Mouse (Mus musculus): Measurements from ENCODE around the gene Scd1. TPM values are rescaled to one million over a fixed set of nuclear protein-coding genes. Genes with fewer than 3 reads are reported as not detected.
"Not testable (repeated sequence)": the region's sequence is repeated elsewhere in the genome, so short reads cannot be mapped to it uniquely, and the experiment has no call there.

Scd1 gene
- polyA plus RNA-seq, 1 experiment = 4,173 TPM

DNA sequence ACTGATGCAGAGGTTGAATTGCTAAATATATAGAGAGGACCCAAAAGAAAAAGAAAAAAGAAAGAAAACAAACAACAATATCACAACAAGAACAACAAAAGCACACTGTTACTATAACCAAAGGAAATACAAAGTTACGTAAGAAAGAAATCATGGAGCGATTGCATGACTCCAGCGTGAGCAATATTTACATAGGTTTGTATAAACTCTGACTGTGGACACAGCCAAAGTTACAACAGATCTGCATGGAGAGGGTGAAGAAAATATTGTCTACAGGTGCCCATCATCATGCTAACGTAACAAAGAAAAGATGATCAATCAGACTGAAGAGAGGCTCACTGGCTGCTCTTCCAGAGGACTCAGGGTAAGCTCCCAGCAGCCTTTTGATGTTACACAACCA, 27.6 kb downstream of the Scd1 start:
- Histone ChIP-seq H3K4me1 (ENCODE audit: control insufficient read depth, insufficient read depth, low read length) (no peaks in the 10 kb centered on the region), H3K36me3 (ENCODE audit: control insufficient read depth, insufficient read depth, low read length) (no peaks in the 10 kb centered on the region), H3K27ac (ENCODE audit: insufficient read depth, low read depth, low read length) (no peak overlapping the region), H3K27me3 (replicated peaks; ENCODE audit: control insufficient read depth, insufficient read depth, low read length) (no peaks in the 10 kb centered on the region; the same call in none of the 2 replicates), H3K4me3 (ENCODE audit: insufficient read depth, low read depth, low read length) (no peak overlapping the region)
- no peak for TF ChIP-seq POLR2A (IDR thresholded peaks at IDR 0.05; ENCODE audit: low read depth, low read length)
- TF ChIP-seq CTCF (conservative IDR thresholded peaks at IDR 0.05; ENCODE audit: insufficient read depth, insufficient read length, low read depth, low read length) = no peak
- 92% methylated on average over 4 of the region's 4 CpGs for WGBS
- no peak for DNase-seq

DNA sequence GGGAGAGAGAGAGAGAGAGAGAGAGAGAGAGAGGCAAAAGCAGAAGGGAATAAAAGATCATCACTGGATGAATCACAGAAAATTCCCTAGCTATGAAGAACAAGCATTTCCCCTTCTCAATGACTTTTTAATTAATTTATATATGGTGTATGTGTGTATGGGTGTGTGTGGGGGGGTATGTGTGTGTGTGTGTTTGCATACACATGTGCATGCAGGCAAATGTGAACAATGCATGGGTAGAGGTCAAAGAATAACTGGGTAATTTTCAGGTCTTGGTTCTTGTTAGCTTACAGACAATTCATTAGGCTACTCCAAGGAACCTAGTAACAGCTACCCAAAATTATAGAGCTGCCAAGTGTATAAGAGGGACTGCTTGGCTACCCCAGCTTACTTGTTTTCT, 28.6 kb downstream of the Scd1 start:
- Histone ChIP-seq H3K4me1 (ENCODE audit: control insufficient read depth, insufficient read depth, low read length) (no peaks in the 10 kb centered on the region), H3K27ac (ENCODE audit: insufficient read depth, low read depth, low read length) (no peak overlapping the region), H3K4me3 (ENCODE audit: insufficient read depth, low read depth, low read length) (no peak overlapping the region), H3K36me3 (ENCODE audit: control insufficient read depth, insufficient read depth, low read length) (no peaks in the 10 kb centered on the region), H3K27me3 (replicated peaks; ENCODE audit: control insufficient read depth, insufficient read depth, low read length) (no peaks in the 10 kb centered on the region; the same call in none of the 2 replicates)
- DNase-seq = no peak
- TF ChIP-seq CTCF (conservative IDR thresholded peaks at IDR 0.05; ENCODE audit: insufficient read depth, insufficient read length, low read depth, low read length) = no peak
- TF ChIP-seq POLR2A (IDR thresholded peaks at IDR 0.05; ENCODE audit: low read depth, low read length) = no peak

DNA sequence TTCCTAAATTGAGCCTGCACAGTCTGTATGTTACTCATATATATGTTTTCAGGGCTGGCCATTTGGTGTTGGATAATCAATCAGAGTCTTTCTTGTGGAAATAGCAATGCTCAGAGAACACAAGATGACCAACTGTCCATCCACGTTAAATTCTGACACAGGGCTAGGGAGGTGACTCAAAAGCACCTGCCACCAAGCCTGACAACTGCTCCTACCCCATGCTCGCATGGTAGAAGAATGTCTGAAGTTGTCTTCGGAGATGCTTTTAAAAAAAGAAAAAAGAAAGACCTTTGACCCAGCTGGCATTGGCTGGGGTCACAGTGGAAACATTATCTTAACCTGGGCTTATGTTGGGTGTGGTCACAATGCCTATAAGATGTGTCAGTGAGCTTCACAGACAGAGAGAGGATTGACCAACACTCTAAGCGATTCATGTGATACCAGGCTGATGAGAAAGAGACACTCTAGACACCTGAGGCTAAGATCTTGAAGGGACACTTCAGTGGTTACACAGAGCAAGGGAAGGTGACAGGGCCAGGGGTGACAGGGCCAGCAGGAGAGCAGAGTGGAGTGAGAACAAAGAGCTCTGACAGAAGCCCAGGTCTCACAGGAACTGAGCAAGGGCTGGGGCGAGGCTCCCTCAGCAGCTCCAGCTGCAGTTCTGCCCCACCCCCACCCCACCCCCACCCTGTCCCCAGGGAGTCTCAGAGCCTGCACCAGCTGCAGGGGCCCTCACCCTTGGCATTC, 29.9 kb downstream of the Scd1 start:
- Histone ChIP-seq H3K27me3 (replicated peaks; ENCODE audit: control insufficient read depth, insufficient read depth, low read length) (no peaks in the 10 kb centered on the region; the same call in none of the 2 replicates), H3K4me1 (ENCODE audit: control insufficient read depth, insufficient read depth, low read length) (no peaks in the 10 kb centered on the region), H3K27ac (ENCODE audit: insufficient read depth, low read depth, low read length) (no peak overlapping the region), H3K36me3 (ENCODE audit: control insufficient read depth, insufficient read depth, low read length) (no peaks in the 10 kb centered on the region), H3K4me3 (ENCODE audit: insufficient read depth, low read depth, low read length) (no peak overlapping the region)
- TF ChIP-seq CTCF (conservative IDR thresholded peaks at IDR 0.05; ENCODE audit: insufficient read depth, insufficient read length, low read depth, low read length) (no peak), POLR2A (IDR thresholded peaks at IDR 0.05; ENCODE audit: low read depth, low read length) (no peak)
- 64% methylated on average over 5 of the region's 5 CpGs for WGBS
- no peak for DNase-seq

DNA sequence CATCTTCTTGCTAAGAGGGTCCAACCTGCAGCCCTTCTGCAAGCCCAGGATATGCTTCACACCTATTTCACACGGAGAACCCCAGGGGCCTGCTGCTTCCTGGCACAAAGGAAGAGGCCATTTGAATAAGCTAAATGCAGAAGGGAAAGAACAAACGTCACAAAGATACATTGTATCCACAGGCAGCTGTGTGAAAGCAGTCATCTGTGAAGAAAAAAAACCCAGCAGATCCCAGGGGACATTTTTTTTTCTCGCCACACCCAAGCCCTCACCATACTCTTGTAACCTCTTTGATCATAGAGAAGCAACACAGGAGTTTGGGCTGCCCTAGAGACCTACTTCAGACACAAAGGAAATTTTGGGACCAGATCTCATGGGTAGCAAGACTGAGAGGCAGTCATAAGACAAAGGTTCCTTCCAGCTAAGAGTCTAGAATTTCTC, 31.1 kb downstream of the Scd1 start:
- Histone ChIP-seq H3K4me1 (ENCODE audit: control insufficient read depth, insufficient read depth, low read length) (no peaks in the 10 kb centered on the region), H3K27ac (ENCODE audit: insufficient read depth, low read depth, low read length) (no peak overlapping the region), H3K36me3 (ENCODE audit: control insufficient read depth, insufficient read depth, low read length) (no peaks in the 10 kb centered on the region), H3K4me3 (ENCODE audit: insufficient read depth, low read depth, low read length) (no peak overlapping the region), H3K27me3 (replicated peaks; ENCODE audit: control insufficient read depth, insufficient read depth, low read length) (no peaks in the 10 kb centered on the region; the same call in none of the 2 replicates)
- 51% methylated on average over 3 of the region's 3 CpGs for WGBS
- DNase-seq = no peak
- TF ChIP-seq POLR2A (IDR thresholded peaks at IDR 0.05; ENCODE audit: low read depth, low read length) (no peak), CTCF (conservative IDR thresholded peaks at IDR 0.05; ENCODE audit: insufficient read depth, insufficient read length, low read depth, low read length) (no peak)

DNA sequence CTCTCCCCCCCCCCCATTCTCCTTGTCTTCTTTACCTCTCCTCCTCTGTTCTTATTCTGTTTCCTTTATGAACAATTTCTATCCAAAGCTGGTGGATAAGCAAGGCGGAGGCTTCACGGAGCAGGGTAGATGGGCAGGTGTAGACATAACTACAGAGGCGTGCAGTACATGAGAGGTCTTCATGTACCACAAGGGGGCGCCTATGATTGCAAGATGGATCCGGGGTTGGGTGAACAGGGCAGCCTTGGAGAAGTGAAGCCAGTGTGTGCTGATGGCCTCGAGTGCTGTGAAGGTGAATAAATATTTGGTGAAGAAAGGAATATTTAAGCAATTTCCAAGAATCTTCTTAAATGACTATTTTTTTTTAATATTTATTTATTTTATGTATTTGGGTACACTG, 34.7 kb downstream of the Scd1 start:
- Histone ChIP-seq H3K27me3 (replicated peaks; ENCODE audit: control insufficient read depth, insufficient read depth, low read length) (no peaks in the 10 kb centered on the region), H3K4me1 (ENCODE audit: control insufficient read depth, insufficient read depth, low read length) (no peaks in the 10 kb centered on the region), H3K27ac (ENCODE audit: insufficient read depth, low read depth, low read length) (no peak overlapping the region), H3K36me3 (ENCODE audit: control insufficient read depth, insufficient read depth, low read length) (no peaks in the 10 kb centered on the region), H3K4me3 (ENCODE audit: insufficient read depth, low read depth, low read length) (no peak overlapping the region)
- 16% methylated on average over 6 of the region's 6 CpGs for WGBS
- TF ChIP-seq POLR2A (IDR thresholded peaks at IDR 0.05; ENCODE audit: low read depth, low read length) = no peak
- peak; percentile 93 for TF ChIP-seq CTCF (conservative IDR thresholded peaks at IDR 0.05; ENCODE audit: insufficient read depth, insufficient read length, low read depth, low read length)
- peak; percentile 89 for DNase-seq

DNA sequence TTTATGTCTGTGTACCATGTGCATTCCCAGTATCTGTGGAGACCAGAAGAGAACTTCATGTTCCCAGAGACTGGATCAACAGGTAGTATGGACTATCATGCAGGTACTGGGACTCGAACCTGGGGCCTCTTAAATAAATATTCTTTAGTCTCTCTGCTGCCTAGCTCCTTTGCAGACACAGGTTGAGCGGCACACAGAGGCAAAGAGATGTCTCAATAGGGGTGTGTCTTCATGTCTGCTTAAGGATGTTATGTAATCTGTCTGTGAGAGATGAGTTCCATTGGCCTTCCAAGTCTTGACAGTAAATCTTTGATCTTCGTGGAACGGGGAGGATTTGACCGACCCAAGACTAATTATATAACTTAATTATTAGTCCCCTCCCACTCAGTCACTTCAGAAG, 37.4 kb downstream of the Scd1 start:
- DNase-seq = no peak
- TF ChIP-seq CTCF (conservative IDR thresholded peaks at IDR 0.05; ENCODE audit: insufficient read depth, insufficient read length, low read depth, low read length) (no peak), POLR2A (IDR thresholded peaks at IDR 0.05; ENCODE audit: low read depth, low read length) (no peak)
- Histone ChIP-seq H3K27me3 (replicated peaks; ENCODE audit: control insufficient read depth, insufficient read depth, low read length) (no peaks in the 10 kb centered on the region), H3K4me1 (ENCODE audit: control insufficient read depth, insufficient read depth, low read length) (peaks cover 4% of the 10 kb centered on the region), H3K27ac (ENCODE audit: insufficient read depth, low read depth, low read length) (no peak overlapping the region), H3K36me3 (ENCODE audit: control insufficient read depth, insufficient read depth, low read length) (no peaks in the 10 kb centered on the region), H3K4me3 (ENCODE audit: insufficient read depth, low read depth, low read length) (no peak overlapping the region)
- 57% methylated on average over 5 of the region's 5 CpGs for WGBS

DNA sequence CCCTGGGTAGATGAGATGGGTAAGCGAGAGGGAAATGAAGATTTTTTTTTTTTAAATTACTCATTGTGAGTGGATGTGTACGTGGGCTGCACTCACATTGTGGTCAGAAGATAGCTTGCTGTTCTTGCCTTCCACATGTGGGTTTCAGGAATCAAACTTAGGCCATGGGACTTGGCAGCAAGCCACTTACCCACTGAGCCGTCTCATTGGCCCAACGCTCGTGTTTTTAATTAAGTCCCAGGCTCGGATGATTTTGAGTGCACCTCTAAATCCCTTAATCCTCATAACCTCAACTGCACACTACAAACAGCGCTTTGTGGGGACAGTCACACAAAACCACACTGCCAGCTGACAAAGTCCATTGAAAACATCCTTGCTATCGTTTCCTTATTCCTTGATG, 38.3 kb downstream of the Scd1 start:
- DNase-seq = peak; percentile 16
- H3K36me3 ChIP-seq (ENCODE audit: control insufficient read depth, insufficient read depth, low read length) = no peaks in the 10 kb centered on the region
- TF ChIP-seq CTCF (conservative IDR thresholded peaks at IDR 0.05; ENCODE audit: insufficient read depth, insufficient read length, low read depth, low read length) (no peak), POLR2A (IDR thresholded peaks at IDR 0.05; ENCODE audit: low read depth, low read length) (no peak)
- WGBS = 50% methylated on average over 8 of the region's 8 CpGs
- H3K27ac ChIP-seq (ENCODE audit: insufficient read depth, low read depth, low read length) = no peak overlapping the region
- no peaks in the 10 kb centered on the region for H3K27me3 ChIP-seq (replicated peaks; ENCODE audit: control insufficient read depth, insufficient read depth, low read length)
- H3K4me1 ChIP-seq (ENCODE audit: control insufficient read depth, insufficient read depth, low read length) = peaks cover 4% of the 10 kb centered on the region
- H3K4me3 ChIP-seq (ENCODE audit: insufficient read depth, low read depth, low read length) = no peak overlapping the region

DNA sequence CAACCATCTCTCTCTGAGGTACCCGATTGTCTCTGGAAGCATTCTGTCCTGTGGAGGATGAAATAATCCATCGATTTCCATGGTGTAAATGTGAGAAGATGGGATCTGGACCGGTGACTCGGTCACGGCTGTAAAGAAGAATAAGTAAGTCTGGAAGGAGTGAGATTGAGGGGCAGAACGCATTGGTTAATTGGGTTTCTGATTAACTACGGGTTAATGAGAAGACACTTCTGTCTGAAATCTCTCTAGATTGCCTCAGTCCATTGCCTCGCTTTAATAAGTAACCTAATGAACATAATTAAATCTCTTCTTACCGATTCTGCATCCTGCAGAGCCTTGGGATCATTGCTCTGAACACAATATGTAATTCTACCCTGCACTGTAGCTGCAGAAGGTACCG, 40.6 kb downstream of the Scd1 start:
- peak; percentile 50 for DNase-seq
- not testable (repeated sequence) for H3K4me3 ChIP-seq (ENCODE audit: insufficient read depth, low read depth, low read length); H3K27me3 ChIP-seq (replicated peaks; ENCODE audit: control insufficient read depth, insufficient read depth, low read length); H3K36me3 ChIP-seq (ENCODE audit: control insufficient read depth, insufficient read depth, low read length); H3K4me1 ChIP-seq (ENCODE audit: control insufficient read depth, insufficient read depth, low read length); H3K27ac ChIP-seq (ENCODE audit: insufficient read depth, low read depth, low read length)
- 34% methylated on average over 10 of the region's 10 CpGs for WGBS
